Mouse (Mus musculus): Measurements from ENCODE around the gene Gm27235. TPM values are rescaled to one million over a fixed set of nuclear protein-coding genes. Genes with fewer than 3 reads are reported as not detected.
"Not testable (repeated sequence)": the region's sequence is repeated elsewhere in the genome, so short reads cannot be mapped to it uniquely, and the experiment has no call there.

Gene Gm27235
- not detected in 2 replicates for polyA plus RNA-seq (2014; fragmentation: Nextera tagmentation; extraction: Ambion mirVana)

DNA sequence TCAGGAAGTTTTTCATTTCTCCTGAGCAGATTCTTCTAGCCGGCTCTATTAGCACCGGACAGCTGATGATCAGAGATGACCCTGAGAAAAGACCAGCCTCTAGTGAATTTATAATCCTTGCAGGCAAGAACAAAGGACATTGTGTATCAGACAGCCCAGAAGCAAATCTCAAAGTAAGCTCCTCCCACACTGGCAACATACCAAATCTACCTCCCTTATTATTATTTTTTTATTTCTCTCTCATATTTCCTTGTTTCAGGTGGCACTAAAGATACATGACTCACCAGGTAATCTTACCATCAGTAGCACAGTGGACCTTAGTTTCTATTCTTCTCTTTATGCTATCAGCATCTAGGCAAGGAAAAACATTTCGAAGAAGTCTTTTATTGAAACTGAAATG, at the start of gene Gm27235, which contains the start of gene D730048I06Rik:
TSS of gene Gm27235 (minus strand) at position 101 of the 400 bp plus-strand sequence.
TSS of gene D730048I06Rik (minus strand) at position 112 of the 400 bp plus-strand sequence.
- Histone ChIP-seq H3K27me3 (ENCODE audit: control insufficient read depth, insufficient read depth, low read length) (no peaks in the 10 kb centered on the region), H3K9ac (ENCODE audit: low read length) (no peak within 1 kb of the TSS), H3K36me3 (ENCODE audit: control insufficient read depth, insufficient read depth, low read length) (no peaks in the 10 kb centered on the region), H3K4me3 (ENCODE audit: low read depth, low read length) (no peak within 1 kb of the TSS), H3K4me1 (ENCODE audit: control insufficient read depth, insufficient read depth, low read length) (no peaks in the 10 kb centered on the region), H3K27ac (ENCODE audit: low read depth, low read length) (no peak within 1 kb of the TSS), H3K4me2 (ENCODE audit: low read depth) (no peak within 1 kb of the TSS), H3K9me3 (ENCODE audit: control insufficient read depth, low read length) (peaks cover 6% of the 10 kb centered on the region)
- 92% methylated on average over 3 of the region's 3 CpGs for WGBS
- DNase-seq (ENCODE audit: low spot score) (no peak), ATAC-seq (ENCODE audit: insufficient read depth, low FRiP score, low TSS enrichment) (no peak)

DNA sequence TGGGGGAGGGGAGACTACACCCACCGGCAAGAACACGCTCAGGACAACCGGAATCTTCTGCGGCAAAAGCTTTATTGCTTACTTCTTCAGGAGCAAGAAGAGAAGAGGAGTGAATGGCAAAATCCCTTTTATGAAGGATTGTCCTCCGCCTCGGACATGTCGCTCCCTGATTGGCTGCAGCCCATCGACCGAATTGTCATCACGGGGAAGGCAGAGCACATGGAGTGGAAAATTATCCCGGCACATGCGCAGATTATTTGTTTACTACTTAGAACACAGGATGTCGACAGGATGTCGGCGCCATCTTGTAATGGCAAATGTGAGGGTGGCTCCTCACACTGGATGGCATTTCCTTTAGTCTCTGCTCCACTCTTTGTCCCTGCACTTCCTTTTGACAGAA, 28.0 kb upstream of the Gm27235 start:
- H3K4me1 ChIP-seq (ENCODE audit: control insufficient read depth, insufficient read depth, low read length); H3K9ac ChIP-seq (ENCODE audit: low read length); DNase-seq (ENCODE audit: low spot score); H3K4me3 ChIP-seq (ENCODE audit: low read depth, low read length); H3K36me3 ChIP-seq (ENCODE audit: control insufficient read depth, insufficient read depth, low read length); H3K4me2 ChIP-seq (ENCODE audit: low read depth); H3K27ac ChIP-seq (ENCODE audit: low read depth, low read length); ATAC-seq (ENCODE audit: insufficient read depth, low FRiP score, low TSS enrichment); H3K9me3 ChIP-seq (ENCODE audit: control insufficient read depth, low read length); H3K27me3 ChIP-seq (ENCODE audit: control insufficient read depth, insufficient read depth, low read length): not testable (repeated sequence)
- 96% methylated on average over 15 of the region's 15 CpGs for WGBS

DNA sequence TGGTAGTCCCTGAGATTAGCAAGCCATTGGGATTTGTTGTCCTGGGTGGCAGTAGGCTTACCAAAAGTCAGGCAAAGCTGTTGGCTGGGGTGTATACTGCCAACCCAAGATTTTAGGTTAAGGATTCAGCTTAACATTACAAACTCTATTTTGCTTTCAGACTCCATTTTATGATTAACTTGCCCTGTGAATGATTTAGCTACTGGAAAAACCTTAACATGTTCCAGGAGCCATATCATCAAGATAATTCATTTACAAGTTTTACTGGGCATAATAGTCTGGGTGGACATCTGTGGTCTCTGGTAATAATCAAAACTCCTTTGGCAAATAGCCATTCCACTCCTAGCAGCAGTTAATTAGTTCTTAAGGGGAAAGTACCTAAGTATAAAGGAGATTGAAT, 8.2 kb upstream of the Gm27235 start:
- H3K9me3 ChIP-seq (ENCODE audit: control insufficient read depth, low read length): 0 out of 2 replicates have a peak, but pooled peaks cover 2% of the 10 kb centered on the region
- ATAC-seq (ENCODE audit: insufficient read depth, low FRiP score, low TSS enrichment): no peak
- H3K4me1 ChIP-seq (ENCODE audit: control insufficient read depth, insufficient read depth, low read length): no peaks in the 10 kb centered on the region
- no peak overlapping the region for H3K27ac ChIP-seq (ENCODE audit: low read depth, low read length)
- no peaks in the 10 kb centered on the region for H3K27me3 ChIP-seq (ENCODE audit: control insufficient read depth, insufficient read depth, low read length)
- H3K9ac ChIP-seq (ENCODE audit: low read length): no peak overlapping the region
- no peaks in the 10 kb centered on the region for H3K36me3 ChIP-seq (ENCODE audit: control insufficient read depth, insufficient read depth, low read length)
- H3K4me3 ChIP-seq (ENCODE audit: low read depth, low read length): no peak overlapping the region
- no peak overlapping the region for H3K4me2 ChIP-seq (ENCODE audit: low read depth)
- DNase-seq (ENCODE audit: low spot score): no peak

DNA sequence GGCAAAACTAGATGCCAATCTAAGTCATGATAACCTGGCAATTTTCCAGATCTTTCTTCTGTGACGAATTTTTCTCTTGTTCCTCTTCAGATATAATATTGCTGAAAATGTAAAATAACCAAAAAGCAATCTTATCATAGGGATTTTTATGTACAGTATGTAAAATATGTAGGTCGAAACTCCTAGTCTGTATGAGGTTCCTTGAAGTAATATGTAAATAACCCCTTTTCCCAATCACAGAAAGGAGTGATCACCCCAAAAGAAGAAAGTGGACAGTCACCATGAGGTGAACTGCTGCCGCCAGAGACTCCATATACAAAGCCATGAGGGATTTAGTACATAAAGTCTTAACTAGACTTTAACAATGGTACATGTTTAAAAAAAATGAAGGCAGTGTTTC, 11.9 kb downstream of the Gm27235 start, which contains the start of gene Gm17727:
TSS of gene Gm17727 (minus strand) at position 101 of the 400 bp plus-strand sequence.
- Histone ChIP-seq H3K27ac (ENCODE audit: low read depth, low read length) (no peak within 1 kb of the TSS), H3K9me3 (ENCODE audit: control insufficient read depth, low read length) (no peaks in the 10 kb centered on the region), H3K27me3 (ENCODE audit: control insufficient read depth, insufficient read depth, low read length) (no peaks in the 10 kb centered on the region), H3K4me1 (ENCODE audit: control insufficient read depth, insufficient read depth, low read length) (no peaks in the 10 kb centered on the region), H3K4me3 (ENCODE audit: low read depth, low read length) (no peak within 1 kb of the TSS), H3K36me3 (ENCODE audit: control insufficient read depth, insufficient read depth, low read length) (no peaks in the 10 kb centered on the region), H3K9ac (ENCODE audit: low read length) (no peak within 1 kb of the TSS), H3K4me2 (ENCODE audit: low read depth) (no peak within 1 kb of the TSS)
- WGBS: 72% methylated on average over 3 of the region's 3 CpGs
- ATAC-seq (ENCODE audit: insufficient read depth, low FRiP score, low TSS enrichment): no peak
- DNase-seq (ENCODE audit: low spot score): no peak

DNA sequence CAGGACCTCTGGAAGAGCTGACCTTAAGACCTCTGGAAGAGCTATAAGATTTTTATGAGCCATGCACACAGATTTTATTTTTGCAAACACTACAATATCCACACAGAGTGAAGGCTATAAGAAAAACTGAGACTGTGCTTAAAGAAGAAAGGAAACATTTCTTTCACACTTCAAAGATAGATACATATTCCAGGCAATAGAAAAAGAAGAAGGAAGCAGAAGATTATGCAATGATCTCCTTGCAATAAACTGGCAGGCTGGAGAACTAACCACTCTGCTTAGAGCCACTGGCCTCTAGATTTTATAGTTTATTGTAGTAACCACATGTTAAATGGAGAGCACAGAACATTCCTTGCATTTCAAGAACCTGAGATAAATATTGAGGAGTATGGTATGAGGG, 33.1 kb downstream of the Gm27235 start:
- Histone ChIP-seq H3K36me3 (ENCODE audit: control insufficient read depth, insufficient read depth, low read length) (no peaks in the 10 kb centered on the region), H3K27ac (ENCODE audit: low read depth, low read length) (no peak overlapping the region), H3K9ac (ENCODE audit: low read length) (no peak overlapping the region), H3K9me3 (ENCODE audit: control insufficient read depth, low read length) (no peaks in the 10 kb centered on the region; the same call in 1 of the 2 replicates), H3K4me1 (ENCODE audit: control insufficient read depth, insufficient read depth, low read length) (no peaks in the 10 kb centered on the region), H3K27me3 (ENCODE audit: control insufficient read depth, insufficient read depth, low read length) (no peaks in the 10 kb centered on the region), H3K4me2 (ENCODE audit: low read depth) (no peak overlapping the region), H3K4me3 (ENCODE audit: low read depth, low read length) (no peak overlapping the region)
- DNase-seq (ENCODE audit: low spot score): no peak
- ATAC-seq (ENCODE audit: insufficient read depth, low FRiP score, low TSS enrichment): no peak

DNA sequence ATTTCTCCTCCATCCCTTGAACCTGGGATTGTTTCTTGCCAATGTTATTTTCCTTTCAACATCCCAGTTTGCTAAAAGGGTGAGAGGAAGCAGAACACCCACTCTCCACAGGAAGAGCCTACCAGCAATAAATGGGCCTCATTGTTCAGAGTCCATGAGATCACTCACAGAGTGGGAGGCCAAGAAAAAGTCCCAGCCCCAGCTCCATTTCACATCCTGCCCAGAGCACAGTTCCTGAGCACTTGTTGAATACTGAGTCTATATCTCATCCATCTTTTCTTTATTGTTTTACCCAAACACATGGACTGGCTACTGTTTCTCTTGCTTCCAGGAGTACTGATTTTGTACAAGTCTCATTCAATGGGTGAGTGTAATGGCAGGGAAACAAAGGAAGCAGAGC, 49.2 kb downstream of the Gm27235 start, which contains the start of gene Gm17677:
TSS of gene Gm17677 (plus strand) at position 301 of the 400 bp plus-strand sequence.
- ATAC-seq (ENCODE audit: insufficient read depth, low FRiP score, low TSS enrichment): no peak

More for the DNA sequence above, 49.2 kb downstream of the Gm27235 start, which contains the start of gene Gm17677:
- H3K4me2 ChIP-seq (ENCODE audit: low read depth): no peak within 1 kb of the TSS
- H3K27ac ChIP-seq (ENCODE audit: low read depth, low read length): no peak within 1 kb of the TSS
- H3K27me3 ChIP-seq (ENCODE audit: control insufficient read depth, insufficient read depth, low read length): no peaks in the 10 kb centered on the region
- no peaks in the 10 kb centered on the region for H3K36me3 ChIP-seq (ENCODE audit: control insufficient read depth, insufficient read depth, low read length)
- DNase-seq (ENCODE audit: low spot score): no peak
- no peaks in the 10 kb centered on the region for H3K4me1 ChIP-seq (ENCODE audit: control insufficient read depth, insufficient read depth, low read length)
- H3K4me3 ChIP-seq (ENCODE audit: low read depth, low read length): no peak within 1 kb of the TSS
- H3K9me3 ChIP-seq (ENCODE audit: control insufficient read depth, low read length): no peaks in the 10 kb centered on the region
- no peak within 1 kb of the TSS for H3K9ac ChIP-seq (ENCODE audit: low read length)

Other genes with a start within 250 kb of the Gm27235 start
- gene Ddx25, start 231.6 kb downstream of the Gm27235 start, polyA plus RNA-seq (2014; fragmentation: Nextera tagmentation; extraction: Ambion mirVana): 11.3 and 11.4 TPM in 2 replicates
- 19.6 and 20.9 TPM in 2 replicates for gene Pus3, start 231.5 kb downstream of the Gm27235 start, polyA plus RNA-seq (2014; fragmentation: Nextera tagmentation; extraction: Ambion mirVana)
- gene Pate2, start 219.8 kb downstream of the Gm27235 start, polyA plus RNA-seq (2014; fragmentation: Nextera tagmentation; extraction: Ambion mirVana): 0.53 and 0.66 TPM in 2 replicates
- gene Hyls1, start 219.7 kb downstream of the Gm27235 start, polyA plus RNA-seq (2014; fragmentation: Nextera tagmentation; extraction: Ambion mirVana): 28.1 and 28.8 TPM in 2 replicates
- gene Pate4, start 178.2 kb downstream of the Gm27235 start, polyA plus RNA-seq (2014; fragmentation: Nextera tagmentation; extraction: Ambion mirVana): not detected in 2 replicates
- gene Pate3, start 141.9 kb downstream of the Gm27235 start, polyA plus RNA-seq (2014; fragmentation: Nextera tagmentation; extraction: Ambion mirVana): not detected in 2 replicates
- not detected in 2 replicates for gene Pate1, start 102.7 kb downstream of the Gm27235 start, polyA plus RNA-seq (2014; fragmentation: Nextera tagmentation; extraction: Ambion mirVana)
- not detected in 2 replicates for gene Gm17677, start 49.1 kb downstream of the Gm27235 start, polyA plus RNA-seq (2014; fragmentation: Nextera tagmentation; extraction: Ambion mirVana)
- not detected in 2 replicates for gene Gm17727, start 12.0 kb downstream of the Gm27235 start, polyA plus RNA-seq (2014; fragmentation: Nextera tagmentation; extraction: Ambion mirVana)
- not detected in 2 replicates for gene D730048I06Rik, start within 50 bp of the Gm27235 start, polyA plus RNA-seq (2014; fragmentation: Nextera tagmentation; extraction: Ambion mirVana)
- gene 9230110F15Rik, start 54.0 kb upstream of the Gm27235 start, polyA plus RNA-seq (2014; fragmentation: Nextera tagmentation; extraction: Ambion mirVana): not detected in 2 replicates
- not detected in 2 replicates for gene 9230113P08Rik, start 118.3 kb upstream of the Gm27235 start, polyA plus RNA-seq (2014; fragmentation: Nextera tagmentation; extraction: Ambion mirVana)

Data from neural tube, embryonic 11.5 days (tissue).